Mouse (Mus musculus) lung, embryonic 15.5 days (tissue): ENCODE results near the gene Rpl7l1. TPM values are rescaled to one million over a fixed set of nuclear protein-coding genes. Genes with fewer than 3 reads are reported as not detected.

Source experiments
- ATAC-seq: fragments of 200-750 bp; cut with Nextera tagmentation; 2 replicates; pipeline ENCODE4 v1.8.0; 2017; ENCODE audit warnings: moderate number of reproducible peaks, borderline replicate concordance; ENCODE audit not compliant: low FRiP score, low TSS enrichment; ENCODE audit errors: extremely low read depth
- H3K27ac ChIP-seq: fragments of 300-500 bp; sonication (generic); 2 replicates; pipeline ENCODE4 v1.5.1; 2015; ENCODE audit warnings: moderate library complexity, mild to moderate bottlenecking, inconsistent platforms
- H3K27me3 ChIP-seq: fragments of 300-500 bp; sonication (generic); 2 replicates; pipeline ENCODE4 v1.6.1; 2015; ENCODE audit warnings: inconsistent platforms
- H3K36me3 ChIP-seq: fragments of 300-500 bp; sonication (generic); 2 replicates; pipeline ENCODE4 v1.6.1; 2015; ENCODE audit warnings: inconsistent platforms
- H3K4me1 ChIP-seq: fragments of 300-500 bp; sonication (generic); 2 replicates; pipeline ENCODE4 v1.6.1; 2015; ENCODE audit warnings: inconsistent platforms
- H3K4me2 ChIP-seq: fragments of 300-500 bp; sonication (generic); 2 replicates; pipeline ENCODE4 v1.6.1; 2015; ENCODE audit warnings: inconsistent platforms, mild to moderate bottlenecking, moderate library complexity
- H3K4me3 ChIP-seq: fragments of 300-500 bp; sonication (generic); 2 replicates; pipeline ENCODE4 v1.5.1; 2015; ENCODE audit warnings: mild to moderate bottlenecking, inconsistent platforms
- H3K9ac ChIP-seq: fragments of 300-500 bp; sonication (generic); 2 replicates; pipeline ENCODE4 v1.6.1; 2015; ENCODE audit warnings: inconsistent platforms
- H3K9me3 ChIP-seq: fragments of 300-500 bp; sonication (generic); 2 replicates; pipeline ENCODE4 v1.6.1; 2016; ENCODE audit warnings: inconsistent platforms
- WGBS: fragments of 180-500 bp; shearing (Covaris S2); methylation state at CpG from one replicate; pipeline ENCODE4 v1.1.7; 2015; 5-methylcytosine and 5-hydroxymethylcytosine counted together
- polyA plus RNA-seq: library from polyadenylated mRNA; unstranded; fragments of >200 nt; fragmentation: Nextera tagmentation; extraction: Ambion mirVana; gene quantifications from 2 replicates; pipeline ENCODE4 v1.2.1, GENCODE M21; 2015

The Rpl7l1 gene
- polyA plus RNA-seq, 1 experiment from 2014 or later: 171 TPM

DNA sequence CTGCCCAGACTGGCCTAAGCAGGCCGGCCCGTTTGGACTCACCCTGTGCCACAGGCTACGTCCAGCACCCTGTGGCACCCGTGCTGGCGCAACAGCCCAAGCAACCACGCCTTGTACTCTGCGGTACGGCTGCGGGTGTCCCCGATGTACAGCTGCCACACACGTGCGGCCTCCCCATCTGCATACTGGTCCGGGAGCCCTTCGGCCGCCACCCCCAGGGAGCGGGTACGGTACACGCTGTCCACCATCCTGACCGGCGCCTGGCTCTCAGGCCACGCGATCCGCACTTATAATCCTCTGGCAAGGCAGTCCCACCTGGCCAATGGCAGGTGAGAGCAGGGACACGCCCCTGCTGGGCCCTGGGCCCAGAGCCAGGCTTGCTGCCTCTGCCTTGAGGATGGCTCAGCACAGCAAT is 53.6 kb downstream of the Rpl7l1 start, which contains the start of gene Gnmt:
Gene Gnmt, minus strand, starts transcription at position 265 of the 415 bp plus-strand sequence.
- peak within 1 kb of the TSS; percentile 56 for H3K4me2 ChIP-seq
- no peak within 1 kb of the TSS for H3K27ac ChIP-seq
- WGBS: 17% methylated on average over 24 of the region's 24 CpGs
- peaks cover 18% of the 10 kb centered on the region for H3K27me3 ChIP-seq
- peak within 1 kb of the TSS; percentile 24 for H3K4me3 ChIP-seq
- peaks cover 7% of the 10 kb centered on the region; the same call in 1 of the 2 replicates for H3K4me1 ChIP-seq
- no peak for ATAC-seq
- no peaks in the 10 kb centered on the region for H3K9me3 ChIP-seq
- peaks cover 11% of the 10 kb centered on the region; the same call in 1 of the 2 replicates for H3K36me3 ChIP-seq
- H3K9ac ChIP-seq: peak within 1 kb of the TSS; percentile 2; the same call in 1 of the 2 replicates

DNA sequence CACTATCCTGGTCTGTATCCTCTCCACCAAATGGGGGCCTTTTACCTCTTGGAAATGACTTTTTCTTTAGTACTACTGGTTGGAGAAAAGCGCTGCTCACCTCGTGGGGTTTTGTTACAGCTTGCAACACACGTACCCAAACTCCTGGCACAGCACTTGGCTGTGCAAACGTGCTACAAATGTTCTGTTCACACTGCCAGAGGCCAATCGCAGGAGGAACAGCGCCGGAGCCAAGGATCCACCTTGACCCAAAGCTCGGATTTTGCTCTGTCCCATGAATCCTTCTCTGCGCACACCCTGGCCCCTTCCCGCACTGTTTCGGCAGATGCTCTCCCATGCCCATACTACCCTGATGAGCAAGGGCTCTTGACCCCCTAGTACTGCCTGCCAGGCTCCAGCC is 54.0 kb downstream of the Rpl7l1 start:
- H3K9me3 ChIP-seq: no peaks in the 10 kb centered on the region
- ATAC-seq: no peak
- peak overlapping the region; percentile 56 for H3K4me2 ChIP-seq
- 40% methylated on average over 11 of the region's 11 CpGs for WGBS
- peak overlapping the region; percentile 24 for H3K4me3 ChIP-seq
- peaks cover 14% of the 10 kb centered on the region; the same call in 1 of the 2 replicates for H3K36me3 ChIP-seq
- H3K4me1 ChIP-seq: peaks cover 7% of the 10 kb centered on the region; the same call in 1 of the 2 replicates
- H3K27ac ChIP-seq: no peak overlapping the region
- H3K27me3 ChIP-seq: peaks cover 18% of the 10 kb centered on the region
- peak overlapping the region; percentile 2; the same call in 1 of the 2 replicates for H3K9ac ChIP-seq

DNA sequence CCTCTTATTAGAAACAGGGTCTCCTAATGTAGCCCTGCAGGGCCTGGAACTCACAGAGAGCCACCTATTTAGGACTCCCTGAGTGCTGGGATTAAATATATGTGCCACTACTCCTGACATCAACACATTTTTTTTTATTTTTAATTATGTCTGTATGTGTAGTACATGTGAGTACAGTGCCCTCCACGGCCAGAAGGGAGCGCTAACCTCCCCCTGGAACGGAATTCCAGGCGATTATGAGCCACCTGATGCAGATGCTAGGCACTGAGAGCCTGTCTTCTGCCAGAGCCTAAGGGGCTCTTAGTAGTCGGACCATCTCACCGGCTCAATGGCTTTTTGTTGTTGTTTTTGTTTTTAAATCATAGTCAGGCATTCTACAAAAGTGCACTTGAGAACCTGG is 54.5 kb downstream of the Rpl7l1 start:
- ATAC-seq: no peak
- 29% methylated on average over 6 of the region's 6 CpGs for WGBS
- Histone ChIP-seq H3K9ac (no peak overlapping the region), H3K27me3 (peaks cover 18% of the 10 kb centered on the region), H3K27ac (no peak overlapping the region), H3K36me3 (peaks cover 19% of the 10 kb centered on the region; the same call in 1 of the 2 replicates), H3K9me3 (no peaks in the 10 kb centered on the region), H3K4me3 (no peak overlapping the region), H3K4me2 (no peak overlapping the region), H3K4me1 (peaks cover 7% of the 10 kb centered on the region; the same call in 1 of the 2 replicates)

DNA sequence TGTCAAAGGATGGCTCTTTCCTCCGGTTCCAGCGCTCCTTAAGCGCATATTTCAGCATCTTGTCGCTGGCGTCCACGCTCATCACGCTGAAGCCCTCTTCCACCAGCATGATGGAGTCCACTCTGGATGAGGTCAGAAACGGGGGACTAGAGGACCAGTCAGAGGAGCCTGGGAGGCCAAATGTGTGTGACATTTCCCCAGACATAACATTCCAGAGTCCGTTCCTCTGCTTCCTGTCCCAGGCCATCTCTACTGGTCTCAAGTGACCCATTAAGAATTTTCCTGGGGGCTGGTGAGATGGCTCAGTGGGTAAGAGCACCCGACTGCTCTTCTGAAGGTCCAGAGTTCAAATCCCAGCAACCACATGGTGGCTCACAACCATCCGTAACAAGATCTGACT is 55.2 kb downstream of the Rpl7l1 start:
- Histone ChIP-seq H3K9ac (no peak overlapping the region), H3K36me3 (peaks cover 21% of the 10 kb centered on the region; the same call in 1 of the 2 replicates), H3K4me2 (no peak overlapping the region)

DNA sequence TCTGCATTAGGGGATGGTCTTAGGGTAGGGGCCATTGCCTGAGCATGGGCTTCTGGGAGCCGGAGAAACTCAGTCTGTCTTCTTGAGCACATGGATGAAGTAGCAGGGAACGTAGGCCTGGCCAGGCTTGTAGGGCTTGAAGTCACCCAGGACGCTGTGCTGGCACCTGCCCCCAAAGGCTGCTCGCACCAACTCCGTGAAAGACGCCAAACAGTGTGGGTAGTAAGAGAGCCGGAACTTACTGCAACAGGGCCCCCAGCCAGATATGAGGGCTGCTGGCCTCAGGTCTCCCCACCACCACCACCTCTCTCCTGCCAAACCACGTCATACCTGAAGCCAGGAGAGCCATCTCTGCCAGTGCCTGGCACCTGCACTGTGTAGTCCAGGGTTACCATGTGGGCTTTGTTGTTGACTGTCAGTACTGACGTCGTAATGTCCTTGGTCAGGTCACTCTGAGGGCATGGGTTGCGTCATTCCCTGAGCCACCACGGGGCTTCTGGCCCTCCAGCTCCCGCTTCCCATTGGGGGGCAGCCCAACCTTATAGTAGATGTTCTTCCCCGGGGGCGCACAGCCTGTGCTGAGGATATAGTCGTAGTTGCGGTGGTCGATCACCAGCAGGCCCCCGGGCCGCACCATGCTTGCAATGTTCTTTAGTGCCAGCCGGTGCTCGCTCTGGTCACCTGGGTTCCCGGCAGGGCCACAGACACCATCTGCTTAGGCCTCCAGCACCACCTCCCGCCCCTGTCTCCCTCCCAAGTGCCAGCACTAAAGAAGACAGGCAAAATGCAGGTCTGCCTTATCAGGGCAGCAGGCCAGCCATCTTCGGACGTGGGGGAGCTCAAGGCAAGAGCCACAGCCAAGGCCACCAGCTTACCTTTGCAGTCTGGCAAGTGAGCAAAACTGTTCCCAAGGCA is 56.5 kb downstream of the Rpl7l1 start:
- Histone ChIP-seq H3K27ac (no peak overlapping the region), H3K27me3 (peaks cover 18% of the 10 kb centered on the region), H3K36me3 (peaks cover 28% of the 10 kb centered on the region; the same call in 1 of the 2 replicates), H3K4me1 (peaks cover 7% of the 10 kb centered on the region; the same call in 1 of the 2 replicates), H3K9ac (no peak overlapping the region), H3K4me2 (no peak overlapping the region), H3K4me3 (no peak overlapping the region), H3K9me3 (no peaks in the 10 kb centered on the region)
- no peak for ATAC-seq
- 88% methylated on average over 26 of the region's 26 CpGs for WGBS

More for the DNA sequence above, 55.2 kb downstream of the Rpl7l1 start:
- peaks cover 7% of the 10 kb centered on the region; the same call in 1 of the 2 replicates for H3K4me1 ChIP-seq
- H3K4me3 ChIP-seq: no peak overlapping the region
- 86% methylated on average over 11 of the region's 11 CpGs for WGBS
- H3K9me3 ChIP-seq: no peaks in the 10 kb centered on the region
- H3K27me3 ChIP-seq: peaks cover 18% of the 10 kb centered on the region
- no peak overlapping the region for H3K27ac ChIP-seq
- ATAC-seq: no peak

DNA sequence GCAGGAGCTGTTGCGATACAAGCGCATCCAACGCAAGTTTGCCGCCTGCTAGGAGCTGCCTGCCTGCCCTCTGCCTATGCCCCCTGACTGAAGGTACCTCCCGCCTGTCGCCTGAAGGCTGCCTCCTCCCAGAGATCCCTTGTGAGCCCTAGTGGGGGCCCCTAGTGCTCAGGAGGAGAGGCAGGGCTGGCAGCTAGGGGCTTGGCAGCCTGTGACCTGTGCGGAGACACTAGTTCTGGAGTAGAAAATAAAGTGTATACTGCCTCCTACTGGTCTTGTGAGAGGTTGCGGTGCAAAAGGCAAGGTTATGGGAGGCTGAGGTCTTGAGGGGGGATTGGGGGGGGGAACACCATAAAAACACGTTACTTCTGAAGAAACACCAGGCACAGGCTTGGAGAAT is 57.2 kb downstream of the Rpl7l1 start:
- no peaks in the 10 kb centered on the region for H3K9me3 ChIP-seq

DNA sequence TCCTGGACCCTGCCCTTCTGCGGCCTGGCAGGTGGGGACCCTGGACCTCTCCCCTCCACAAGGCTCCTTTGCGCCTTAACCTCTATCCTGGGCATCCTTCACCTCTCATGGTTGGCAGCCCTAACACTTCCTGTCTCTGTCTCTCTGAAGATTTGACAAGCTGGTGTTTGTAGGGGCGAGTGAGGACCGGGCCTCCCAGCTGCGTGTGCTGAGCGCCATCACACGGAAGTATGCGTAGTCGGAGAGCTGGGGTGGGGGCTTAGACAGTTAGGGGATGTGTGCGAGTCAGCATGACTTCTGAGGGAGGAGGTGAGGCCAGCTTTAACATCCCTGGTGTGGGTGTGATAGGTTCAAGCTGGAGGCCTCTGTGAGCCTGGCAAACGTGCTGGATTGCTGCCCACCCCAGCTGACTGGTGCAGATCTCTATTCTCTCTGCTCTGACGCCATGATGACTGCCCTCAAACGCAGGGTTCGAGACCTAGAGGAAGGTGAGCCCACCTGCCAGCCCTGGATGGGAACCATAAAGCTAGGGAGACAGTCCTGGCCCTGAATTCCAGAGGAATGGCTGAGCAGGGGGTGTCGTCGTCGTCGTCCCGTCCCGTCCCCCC is 57.9 kb downstream of the Rpl7l1 start:
- Histone ChIP-seq H3K4me3 (no peak overlapping the region), H3K27me3 (peaks cover 16% of the 10 kb centered on the region), H3K27ac (no peak overlapping the region), H3K9me3 (no peaks in the 10 kb centered on the region), H3K36me3 (peaks cover 28% of the 10 kb centered on the region), H3K4me2 (no peak overlapping the region), H3K9ac (no peak overlapping the region), H3K4me1 (peaks cover 7% of the 10 kb centered on the region; the same call in 1 of the 2 replicates)
- no peak for ATAC-seq
- WGBS: 67% methylated on average over 19 of the region's 20 CpGs

More for the DNA sequence above, 57.2 kb downstream of the Rpl7l1 start:
- ATAC-seq: no peak
- peaks cover 28% of the 10 kb centered on the region for H3K36me3 ChIP-seq
- no peak overlapping the region for H3K4me3 ChIP-seq
- H3K4me2 ChIP-seq: no peak overlapping the region
- peaks cover 18% of the 10 kb centered on the region for H3K27me3 ChIP-seq
- 48% methylated on average over 9 of the region's 9 CpGs for WGBS
- H3K27ac ChIP-seq: no peak overlapping the region
- peaks cover 7% of the 10 kb centered on the region; the same call in 1 of the 2 replicates for H3K4me1 ChIP-seq
- no peak overlapping the region for H3K9ac ChIP-seq

Other genes with a start within 250 kb of the Rpl7l1 start
- 2.9 and 3.4 TPM in 2 replicates for gene Cul9, start 236.3 kb downstream of the Rpl7l1 start, polyA plus RNA-seq
- 10.4 and 10.7 TPM in 2 replicates for gene Srf, start 226.5 kb downstream of the Rpl7l1 start, polyA plus RNA-seq
- 134 and 142 TPM in 2 replicates for gene Ptk7, start 153.2 kb downstream of the Rpl7l1 start, polyA plus RNA-seq
- 24.9 and 25.8 TPM in 2 replicates for gene Klc4, start 136.7 kb downstream of the Rpl7l1 start, polyA plus RNA-seq
- 106 TPM in 2 replicates for gene Mrpl2, start 136.4 kb downstream of the Rpl7l1 start, polyA plus RNA-seq
- gene Cul7, start 132.3 kb downstream of the Rpl7l1 start, polyA plus RNA-seq: 48.2 and 49.5 TPM in 2 replicates
- gene Rrp36, start 108.3 kb downstream of the Rpl7l1 start, polyA plus RNA-seq: 55.1 and 56.2 TPM in 2 replicates
- gene Mea1, start 103.9 kb downstream of the Rpl7l1 start, polyA plus RNA-seq: 128 and 134 TPM in 2 replicates
- 117 and 122 TPM in 2 replicates for gene Klhdc3, start 101.8 kb downstream of the Rpl7l1 start, polyA plus RNA-seq
- 96.0 and 102 TPM in 2 replicates for gene Ppp2r5d, start 77.6 kb downstream of the Rpl7l1 start, polyA plus RNA-seq
- 27.7 and 28.6 TPM in 2 replicates for gene Pex6, start 71.2 kb downstream of the Rpl7l1 start, polyA plus RNA-seq
- gene Gnmt, start 53.5 kb downstream of the Rpl7l1 start, polyA plus RNA-seq: 1.3 and 1.8 TPM in 2 replicates
- 83.0 and 83.6 TPM in 2 replicates for gene Cnpy3, start 30.5 kb downstream of the Rpl7l1 start, polyA plus RNA-seq
- gene Ptcra, start 19.0 kb downstream of the Rpl7l1 start, polyA plus RNA-seq: 1.3 and 8.2 TPM in 2 replicates
- gene 2310039H08Rik, start 10.0 kb downstream of the Rpl7l1 start, polyA plus RNA-seq: 62.2 and 63.9 TPM in 2 replicates
- gene Bicral, start 75.8 kb upstream of the Rpl7l1 start, polyA plus RNA-seq: 3.5 and 4.0 TPM in 2 replicates
- gene Tbcc, start 108.0 kb upstream of the Rpl7l1 start, polyA plus RNA-seq: 53.1 and 58.1 TPM in 2 replicates
- not detected in 2 replicates for gene Prph2, start 127.8 kb upstream of the Rpl7l1 start, polyA plus RNA-seq
- gene Ubr2, start 227.9 kb upstream of the Rpl7l1 start, polyA plus RNA-seq: 16.2 and 19.2 TPM in 2 replicates